Mouse (Mus musculus) thymus, postnatal 36 days (tissue): ENCODE data around the gene Tmbim1.
A peak's percentile ranks its signal among the peaks of the same experiment; 100 is the strongest.
"Not testable (repeated sequence)": the region's sequence is repeated elsewhere in the genome, so short reads cannot be mapped to it uniquely, and the experiment has no call there.

ENCODE experiments used
- DNase-seq, 2 experiments: peaks; one replicate each; pipeline ENCODE4 v3.0.0; 2022; ENCODE audit warnings: mixed read lengths in 2 of 2

Tmbim1 gene

GRCm38 (mm10) chr1:74326916-74327315, 21.5 kb upstream of the Tmbim1 start:
- not testable (repeated sequence) for DNase-seq

- DNase-seq: no peak
Measured at GRCm38 (mm10) chr1:74321396-74321795, 16.0 kb upstream of the Tmbim1 start.

GRCm38 (mm10) chr1:74318711-74319110, 13.3 kb upstream of the Tmbim1 start:
- no peak for DNase-seq

GRCm38 (mm10) chr1:74316114-74316827, 10.8 kb upstream of the Tmbim1 start:
- DNase-seq: no peak

- no peak for DNase-seq
Measured at GRCm38 (mm10) chr1:74314796-74315195, 9.4 kb upstream of the Tmbim1 start.

GRCm38 (mm10) chr1:74313049-74313692, 7.7 kb upstream of the Tmbim1 start:
- peak in 1 of 2 experiments; percentile 34 for DNase-seq

- DNase-seq: no peak
Measured at GRCm38 (mm10) chr1:74309767-74310166, 4.3 kb upstream of the Tmbim1 start.

- no peak for DNase-seq
Measured at GRCm38 (mm10) chr1:74308001-74308964, 2.9 kb upstream of the Tmbim1 start.

GRCm38 (mm10) chr1:74307146-74307545, 1.7 kb upstream of the Tmbim1 start:
- no peak for DNase-seq

GRCm38 (mm10) chr1:74304946-74305345, 476 bp downstream of the Tmbim1 start:
- DNase-seq: no peak

- DNase-seq: no peak
Measured at GRCm38 (mm10) chr1:74304339-74304790, 1.1 kb downstream of the Tmbim1 start.

- DNase-seq: peak; percentile 26 to 37
Measured at GRCm38 (mm10) chr1:74303509-74304338, 1.7 kb downstream of the Tmbim1 start.

- DNase-seq: no peak
Measured at GRCm38 (mm10) chr1:74302835-74303234, 2.6 kb downstream of the Tmbim1 start.

- no peak for DNase-seq
Measured at GRCm38 (mm10) chr1:74302229-74302628, 3.2 kb downstream of the Tmbim1 start.

GRCm38 (mm10) chr1:74300347-74301110, 4.9 kb downstream of the Tmbim1 start:
- DNase-seq: no peak

- no peak for DNase-seq
Measured at GRCm38 (mm10) chr1:74298996-74299395, 6.4 kb downstream of the Tmbim1 start.

- no peak for DNase-seq
Measured at GRCm38 (mm10) chr1:74298157-74298750, 7.2 kb downstream of the Tmbim1 start.

- DNase-seq: no peak
Measured at GRCm38 (mm10) chr1:74297269-74297668, 8.2 kb downstream of the Tmbim1 start.

GRCm38 (mm10) chr1:74296477-74296876, 8.9 kb downstream of the Tmbim1 start:
- DNase-seq: no peak

GRCm38 (mm10) chr1:74295456-74296171, 9.8 kb downstream of the Tmbim1 start:
- no peak for DNase-seq
